Mouse (Mus musculus) ES-CJ7 (cell line): Measurements from ENCODE around the gene Krt78.
"Not testable (repeated sequence)": the region's sequence is repeated elsewhere in the genome, so short reads cannot be mapped to it uniquely, and the experiment has no call there.

ENCODE experiments used
- DNase-seq: peaks from one replicate; pipeline ENCODE4 v3.0.0; 2011; ENCODE audit warnings: low read depth, low spot score

Krt78 gene

GRCm38 (mm10) chr15:101954187-101954586, at the start of gene Krt78:
TSS of gene Krt78 (minus strand) at chr15:101954287.
- no peak for DNase-seq

DNA sequence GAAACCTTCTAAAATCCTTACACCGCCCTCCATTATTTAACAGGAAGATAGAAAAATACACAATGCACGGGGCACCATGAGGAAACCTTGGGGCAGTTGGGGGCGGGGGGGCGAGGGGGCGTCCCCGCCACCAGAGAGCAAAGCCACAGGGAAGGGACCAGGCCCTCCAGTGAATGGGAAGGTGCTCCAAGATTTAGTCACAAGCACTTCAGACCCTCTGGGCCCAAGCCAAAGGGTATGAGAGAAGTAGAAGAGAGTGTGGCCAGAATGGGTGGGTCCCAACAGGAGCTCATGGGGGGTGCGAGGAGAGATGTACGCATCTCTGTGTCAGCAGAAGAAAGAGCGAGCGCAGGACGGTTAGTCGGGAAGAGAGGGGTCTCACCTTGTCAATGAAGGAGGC, 49.4 kb upstream of the Krt78 start:
- DNase-seq = peak; percentile 48

GRCm38 (mm10) chr15:102002646-102003488, 48.8 kb upstream of the Krt78 start:
- DNase-seq = peak; percentile 89

GRCm38 (mm10) chr15:101999676-102000335, 45.7 kb upstream of the Krt78 start:
- DNase-seq = peak; percentile 54

GRCm38 (mm10) chr15:101999156-101999555, 45.1 kb upstream of the Krt78 start:
- no peak for DNase-seq

- not testable (repeated sequence) for DNase-seq
These were observed 42.5 kb upstream of the Krt78 start for GRCm38 (mm10) chr15:101996450-101997078.

DNA sequence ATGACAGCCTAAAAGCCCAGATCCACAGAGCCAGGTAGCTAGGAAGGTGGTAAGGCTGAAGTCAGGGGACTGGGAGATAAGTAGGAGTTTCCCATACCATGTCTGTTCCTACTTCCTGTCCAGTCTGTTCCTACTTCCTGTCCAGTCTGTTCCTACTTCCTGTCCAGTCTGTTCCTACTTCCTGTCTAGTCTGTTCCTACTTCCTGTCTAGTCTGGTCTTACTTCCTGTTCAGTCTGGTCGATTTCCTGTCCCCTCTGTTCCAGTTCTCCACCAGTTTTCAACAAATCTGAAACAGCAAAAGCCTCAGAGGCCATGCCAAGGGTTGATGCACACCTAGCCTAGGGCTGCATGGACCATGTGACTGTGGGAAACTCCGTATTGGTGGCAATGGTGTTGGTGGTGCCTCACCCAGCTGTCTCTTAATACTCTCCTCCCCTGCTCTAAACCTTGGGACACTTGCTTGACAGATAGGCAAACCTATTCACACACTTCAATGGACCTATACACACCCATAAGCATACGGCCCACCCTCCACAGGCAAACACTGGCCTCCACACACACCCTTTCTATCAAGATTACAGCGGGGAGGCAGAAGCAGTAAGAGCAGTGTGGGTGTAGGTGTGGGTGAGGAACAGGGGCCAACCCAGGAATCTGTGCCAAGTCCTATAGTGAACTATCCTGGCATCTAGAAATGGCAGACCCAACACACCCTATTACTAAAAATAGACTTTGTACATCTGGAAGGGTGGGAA, 41.6 kb upstream of the Krt78 start:
- DNase-seq = no peak

DNA sequence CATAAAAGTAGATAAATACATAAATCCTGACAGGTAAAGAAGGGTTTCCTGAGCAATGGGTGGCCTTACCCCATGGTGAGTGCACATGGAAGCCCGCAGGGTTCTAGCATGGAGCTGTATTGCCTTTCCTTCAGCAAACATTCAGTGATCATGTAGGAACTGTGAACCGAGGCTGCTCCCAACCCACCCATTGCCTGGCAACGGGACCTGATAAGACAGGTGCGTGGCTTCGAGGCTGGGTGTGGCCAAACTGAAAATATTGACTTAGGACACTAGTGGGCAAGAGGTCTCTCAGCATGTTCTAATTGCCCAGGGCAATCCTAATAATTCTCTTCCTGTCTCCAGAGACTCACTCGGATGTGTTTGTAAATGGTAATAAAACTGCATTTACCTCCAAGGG, 40.3 kb upstream of the Krt78 start:
- DNase-seq = no peak

DNA sequence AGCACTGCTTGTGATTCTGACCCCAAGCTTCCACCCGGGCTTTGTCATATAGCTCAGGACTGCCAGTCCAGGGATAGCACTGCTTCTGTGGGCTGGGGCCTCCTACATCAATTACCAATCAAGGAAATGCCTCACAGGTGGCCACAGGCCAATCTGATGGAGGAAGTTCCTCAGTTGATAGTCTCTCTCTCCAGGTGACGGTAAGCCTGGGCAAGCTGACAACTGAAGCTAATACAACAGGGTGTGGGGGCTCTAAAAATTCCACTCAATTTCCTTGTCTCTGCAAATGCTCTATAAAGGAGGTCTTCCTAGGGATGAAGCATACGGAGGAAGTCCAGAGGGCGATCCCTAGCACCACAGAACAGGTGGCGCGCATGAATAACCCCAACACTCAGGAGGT, 36.9 kb upstream of the Krt78 start:
- DNase-seq = no peak

DNA sequence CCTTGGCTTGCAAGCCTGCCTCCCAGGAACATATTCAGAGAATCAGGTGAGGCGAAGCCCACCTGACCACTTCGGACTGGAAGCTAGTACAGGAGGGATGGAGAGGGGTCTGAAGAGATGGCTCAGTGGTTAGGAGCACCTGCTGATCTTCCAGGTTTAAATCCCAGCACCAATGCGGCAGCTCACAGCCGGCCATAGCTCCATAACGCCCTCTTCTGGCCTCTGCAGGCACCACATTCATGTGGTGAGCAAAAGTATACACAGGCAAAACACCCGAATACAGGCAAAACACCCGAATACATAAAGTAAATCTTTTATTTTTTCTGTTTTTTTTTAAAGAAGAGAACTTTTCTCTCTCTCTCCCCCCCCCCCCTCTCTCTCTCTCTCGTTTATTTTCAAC, 34.6 kb upstream of the Krt78 start:
- no peak for DNase-seq

DNA sequence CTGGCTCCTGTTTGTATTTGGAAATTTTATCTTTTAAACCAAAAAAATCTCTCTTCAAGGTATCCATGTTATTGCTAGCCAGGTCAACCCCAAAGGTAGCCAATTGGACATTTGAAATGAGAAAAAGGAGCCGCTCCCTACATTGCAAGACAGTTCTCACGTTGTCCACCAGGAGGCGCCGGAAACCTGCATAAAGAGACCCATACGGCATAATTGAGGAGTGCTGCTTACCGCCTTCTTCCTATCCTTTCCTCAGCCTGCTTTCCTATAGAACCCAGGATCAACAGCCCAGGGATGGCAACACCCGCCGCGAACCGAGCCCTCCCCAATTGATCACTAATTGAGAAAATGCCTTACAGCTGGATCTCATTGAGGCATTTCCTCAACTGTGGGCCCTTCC, 34.0 kb upstream of the Krt78 start:
- peak; percentile 84 for DNase-seq

DNA sequence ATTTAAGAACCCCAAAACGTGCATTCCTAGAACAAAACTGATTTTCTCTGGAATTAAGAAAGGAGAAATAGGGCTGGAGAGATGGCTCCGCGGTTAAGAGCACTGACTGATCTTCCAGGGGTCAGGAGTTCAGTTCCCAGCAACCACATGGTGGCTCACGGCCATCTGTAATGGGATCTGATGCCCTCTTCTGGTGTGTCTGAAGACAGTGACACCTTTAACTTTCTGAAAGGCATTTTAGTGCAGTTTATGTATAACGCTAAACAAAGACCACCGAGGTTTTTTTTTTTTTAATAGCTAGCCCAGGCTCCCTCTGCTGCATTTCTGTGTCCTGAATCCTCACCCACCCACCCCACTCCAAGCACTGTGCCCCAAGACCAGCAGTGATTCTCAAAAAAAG, 30.7 kb upstream of the Krt78 start:
- no peak for DNase-seq

DNA sequence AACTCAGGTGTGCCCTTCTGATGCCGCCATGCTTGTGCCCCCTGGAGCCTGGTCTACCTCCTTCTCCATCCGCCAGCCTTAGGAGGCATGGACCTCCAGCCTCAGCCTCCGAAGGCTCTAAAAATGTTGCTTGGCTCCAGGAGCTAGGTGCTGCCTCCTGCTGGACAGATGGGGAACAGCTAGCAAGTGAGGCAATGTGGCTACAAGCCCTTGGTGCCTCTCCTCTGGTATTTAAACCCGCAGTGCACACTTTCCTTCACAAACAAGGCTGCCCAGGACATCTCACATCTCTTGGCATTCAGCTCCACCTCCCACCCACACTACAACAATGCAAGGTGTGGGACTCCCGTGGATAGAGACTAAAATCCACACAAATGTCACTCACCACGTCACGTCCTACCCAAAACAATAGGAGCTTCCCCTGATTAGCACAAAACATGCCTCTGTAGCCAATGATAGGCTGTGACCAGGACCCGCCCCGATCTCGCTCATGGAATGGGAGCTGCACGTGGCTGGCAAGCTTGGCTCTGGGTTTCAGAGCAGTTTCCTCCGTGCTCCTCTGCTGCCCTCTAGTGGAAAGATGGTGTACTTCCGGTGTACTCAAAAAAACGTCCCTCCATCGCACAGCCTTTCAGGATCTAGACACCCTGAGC, 30.0 kb upstream of the Krt78 start:
- DNase-seq = peak; percentile 99

DNA sequence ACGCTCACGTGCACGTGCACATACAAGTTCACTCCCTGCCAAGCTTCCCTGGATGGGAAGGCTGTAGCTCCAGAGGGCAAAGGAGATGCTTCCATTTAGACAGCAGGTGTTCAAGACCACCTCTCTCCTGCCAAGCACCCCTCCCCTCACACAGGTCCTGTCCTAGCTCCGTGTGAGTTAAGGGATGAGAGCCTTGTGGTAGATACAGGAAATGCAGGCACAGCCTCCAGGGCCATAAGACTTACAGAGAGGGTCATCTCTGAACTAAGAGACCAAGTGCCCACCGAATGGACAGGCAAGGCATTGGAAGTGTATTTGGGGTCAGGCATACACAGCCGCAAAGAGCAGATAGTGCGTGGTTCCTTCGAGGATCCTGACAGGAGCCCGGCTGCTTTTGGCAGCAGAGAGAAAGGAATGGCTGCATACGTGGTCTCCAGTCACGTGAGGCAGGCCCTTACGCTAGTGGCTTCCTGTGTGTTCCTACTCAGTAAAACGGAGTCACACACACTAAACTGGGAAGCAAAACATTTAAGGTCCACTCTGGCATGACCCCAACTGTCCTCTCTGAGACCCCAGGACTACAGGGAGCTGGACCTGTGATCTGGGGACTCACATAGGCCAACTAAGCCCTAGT, 29.3 kb upstream of the Krt78 start:
- peak; percentile 71 for DNase-seq

- no peak for DNase-seq
These were observed 26.8 kb upstream of the Krt78 start for GRCm38 (mm10) chr15:101980849-101981248.

DNA sequence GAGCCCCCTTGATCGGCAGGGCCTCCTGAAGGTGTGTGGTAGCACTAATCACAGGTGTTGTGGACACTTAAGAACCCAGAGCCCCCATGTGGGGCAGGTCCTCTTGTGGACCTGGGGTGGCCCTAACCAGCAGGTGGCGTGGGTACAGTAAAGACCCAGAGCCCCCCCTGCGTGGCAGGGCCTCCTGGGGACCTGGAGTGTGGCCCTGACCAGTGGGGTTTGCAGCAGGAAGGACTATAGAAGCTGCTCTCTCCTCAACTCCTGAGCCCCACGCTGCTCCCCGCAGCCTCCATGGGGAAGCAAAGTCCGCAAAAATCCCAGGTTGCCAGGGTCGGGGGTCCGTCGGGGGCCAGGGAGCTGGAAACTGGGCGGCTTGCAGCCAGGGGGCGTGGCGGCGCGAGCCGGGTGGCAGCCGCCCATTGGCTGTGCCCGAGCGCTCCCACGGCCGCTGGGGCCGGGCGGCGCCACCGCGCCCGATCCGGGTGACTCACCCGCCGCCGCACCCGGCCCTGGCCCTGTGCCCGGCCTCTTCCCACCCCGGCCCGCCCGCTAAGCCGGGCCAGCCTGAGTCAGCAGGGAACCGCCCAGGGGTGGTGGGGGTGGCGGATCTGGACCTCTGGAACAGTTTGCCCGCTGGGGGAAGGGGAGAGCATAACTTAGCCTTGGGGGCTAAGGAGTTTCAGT, 23.1 kb upstream of the Krt78 start:
- DNase-seq = no peak

DNA sequence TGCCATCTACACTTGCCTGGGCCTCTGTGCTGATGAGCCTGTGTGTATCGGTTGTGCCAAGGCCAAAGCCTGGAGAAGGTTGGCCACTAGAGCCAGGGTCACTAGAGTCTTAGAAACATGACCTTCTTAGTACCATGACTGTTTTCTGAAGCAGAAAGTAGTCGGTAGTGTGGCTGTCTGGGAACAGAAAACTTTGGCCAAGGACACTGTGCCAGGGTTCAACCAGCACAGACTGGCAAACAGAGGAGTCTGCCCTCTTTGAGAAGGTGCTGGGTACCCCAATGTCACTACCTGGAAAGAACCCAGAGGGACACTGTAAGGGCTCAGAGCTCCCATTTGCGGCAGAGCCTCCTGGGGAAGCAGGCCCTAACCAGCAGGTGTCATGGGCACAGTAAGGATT, 22.6 kb upstream of the Krt78 start:
- DNase-seq = no peak

- peak; percentile 58 for DNase-seq
These were observed 21.9 kb upstream of the Krt78 start for GRCm38 (mm10) chr15:101976023-101976422.

DNA sequence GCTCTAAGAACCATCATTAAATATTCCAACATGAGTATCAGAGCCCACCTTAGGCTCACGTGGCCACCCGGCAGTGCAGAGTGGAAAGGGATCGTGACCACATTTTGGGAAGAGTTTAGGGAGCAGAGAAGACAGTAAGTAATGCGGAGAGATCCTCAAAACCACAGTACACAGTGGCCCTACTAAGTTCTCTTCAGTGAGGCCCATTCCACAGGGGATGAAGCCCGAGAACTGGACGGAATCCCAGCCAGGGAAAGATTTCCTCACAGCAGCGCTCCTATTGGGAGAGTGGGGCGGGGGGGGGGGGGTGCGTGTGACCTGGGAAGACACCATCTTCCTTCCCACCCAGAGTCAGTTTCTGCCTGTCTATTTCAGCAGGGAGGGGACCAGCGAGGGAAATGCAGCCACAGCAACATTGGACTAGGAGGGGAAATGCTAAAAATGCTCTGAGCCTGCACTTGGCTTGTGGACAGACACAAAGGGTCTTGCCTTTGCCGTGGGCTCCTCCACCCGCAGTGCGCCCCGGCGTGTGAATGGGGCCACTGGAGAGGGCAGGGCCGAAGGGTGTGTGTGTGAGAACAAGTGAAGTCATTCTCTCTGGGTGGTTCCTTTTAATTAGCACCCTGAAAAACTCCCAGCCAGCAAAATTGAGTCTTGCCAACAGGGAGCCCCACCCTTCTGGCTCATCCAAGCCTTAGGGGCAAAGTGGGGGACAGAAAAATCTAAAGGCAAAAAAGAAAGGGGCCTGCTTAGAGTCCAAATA, 20.2 kb upstream of the Krt78 start:
- DNase-seq = no peak
